Mouse (Mus musculus): Measurements from ENCODE around the gene Parp11. TPM values are rescaled to one million over a fixed set of nuclear protein-coding genes. Genes with fewer than 3 reads are reported as not detected.

Parp11 gene
- polyA plus RNA-seq (2014; fragmentation: Nextera tagmentation; extraction: Ambion mirVana) = 59.7 and 61.1 TPM in 2 replicates

- Histone ChIP-seq H3K27me3 (ENCODE audit: control insufficient read depth, insufficient read depth, low read length) (no peaks in the 10 kb centered on the region), H3K9ac (ENCODE audit: low read depth, low read length) (no peak within 1 kb of the TSS), H3K4me3 (ENCODE audit: low read depth, low read length) (no peak within 1 kb of the TSS), H3K27ac (ENCODE audit: low read depth, low read length) (no peak within 1 kb of the TSS), H3K9me3 (ENCODE audit: control insufficient read depth, low read length) (no peaks in the 10 kb centered on the region), H3K4me1 (replicated peaks; ENCODE audit: control insufficient read depth, insufficient read depth, low read length) (peaks cover 4% of the 10 kb centered on the region), H3K4me2 (replicated peaks; ENCODE audit: low read depth, low read length) (no peak within 1 kb of the TSS), H3K36me3 (ENCODE audit: control insufficient read depth, insufficient read depth, low read length) (no peaks in the 10 kb centered on the region)
- ATAC-seq (ENCODE audit: low FRiP score) (no peak), DNase-seq (ENCODE audit: low spot score) (peak; percentile 82)
- WGBS = 21% methylated on average over 8 of the region's 8 CpGs
These were observed at the start of gene Parp11 for GRCm38 (mm10) chr6:127446436-127446890. Gene Parp11, plus strand, starts transcription at chr6:127446840.

- Histone ChIP-seq H3K27me3 (ENCODE audit: control insufficient read depth, insufficient read depth, low read length) (no peaks in the 10 kb centered on the region), H3K36me3 (ENCODE audit: control insufficient read depth, insufficient read depth, low read length) (no peaks in the 10 kb centered on the region), H3K9me3 (ENCODE audit: control insufficient read depth, low read length) (no peaks in the 10 kb centered on the region), H3K4me2 (replicated peaks; ENCODE audit: low read depth, low read length) (no peak overlapping the region), H3K4me1 (replicated peaks; ENCODE audit: control insufficient read depth, insufficient read depth, low read length) (peaks cover 10% of the 10 kb centered on the region), H3K4me3 (ENCODE audit: low read depth, low read length) (no peak overlapping the region), H3K9ac (ENCODE audit: low read depth, low read length) (no peak overlapping the region), H3K27ac (ENCODE audit: low read depth, low read length) (no peak overlapping the region)
- 46% methylated on average over 2 of the region's 2 CpGs for WGBS
- no peak for DNase-seq (ENCODE audit: low spot score)
- no peak for ATAC-seq (ENCODE audit: low FRiP score)
These were observed 48.6 kb upstream of the Parp11 start for GRCm38 (mm10) chr6:127398073-127398472.

GRCm38 (mm10) chr6:127401419-127401818 is 45.2 kb upstream of the Parp11 start:
- no peaks in the 10 kb centered on the region for H3K9me3 ChIP-seq (ENCODE audit: control insufficient read depth, low read length)
- no peaks in the 10 kb centered on the region for H3K36me3 ChIP-seq (ENCODE audit: control insufficient read depth, insufficient read depth, low read length)
- DNase-seq (ENCODE audit: low spot score) = no peak
- H3K4me3 ChIP-seq (ENCODE audit: low read depth, low read length) = no peak overlapping the region
- no peak for ATAC-seq (ENCODE audit: low FRiP score)
- no peaks in the 10 kb centered on the region for H3K27me3 ChIP-seq (ENCODE audit: control insufficient read depth, insufficient read depth, low read length)
- no peak overlapping the region for H3K4me2 ChIP-seq (replicated peaks; ENCODE audit: low read depth, low read length)
- no peak overlapping the region for H3K27ac ChIP-seq (ENCODE audit: low read depth, low read length)
- peaks cover 7% of the 10 kb centered on the region; the same call in 1 of the 2 replicates for H3K4me1 ChIP-seq (replicated peaks; ENCODE audit: control insufficient read depth, insufficient read depth, low read length)
- WGBS = 77% methylated on average over 3 of the region's 3 CpGs
- no peak overlapping the region for H3K9ac ChIP-seq (ENCODE audit: low read depth, low read length)

GRCm38 (mm10) chr6:127404070-127404810 is 42.4 kb upstream of the Parp11 start:
- Histone ChIP-seq H3K4me1 (replicated peaks; ENCODE audit: control insufficient read depth, insufficient read depth, low read length) (peaks cover 9% of the 10 kb centered on the region; the same call in 1 of the 2 replicates), H3K9ac (ENCODE audit: low read depth, low read length) (no peak overlapping the region), H3K4me3 (ENCODE audit: low read depth, low read length) (no peak overlapping the region), H3K27ac (ENCODE audit: low read depth, low read length) (no peak overlapping the region), H3K9me3 (ENCODE audit: control insufficient read depth, low read length) (no peaks in the 10 kb centered on the region), H3K27me3 (ENCODE audit: control insufficient read depth, insufficient read depth, low read length) (no peaks in the 10 kb centered on the region), H3K36me3 (ENCODE audit: control insufficient read depth, insufficient read depth, low read length) (no peaks in the 10 kb centered on the region), H3K4me2 (replicated peaks; ENCODE audit: low read depth, low read length) (no peak overlapping the region)
- 45% methylated on average over 12 of the region's 13 CpGs for WGBS
- DNase-seq (ENCODE audit: low spot score) (no peak), ATAC-seq (ENCODE audit: low FRiP score) (peak; percentile 57)

GRCm38 (mm10) chr6:127405682-127406081 is 41.0 kb upstream of the Parp11 start:
- WGBS = 22% methylated on average over 7 of the region's 7 CpGs
- peak overlapping the region; percentile 1 for H3K27ac ChIP-seq (ENCODE audit: low read depth, low read length)
- no peak overlapping the region for H3K9ac ChIP-seq (ENCODE audit: low read depth, low read length)
- H3K4me1 ChIP-seq (replicated peaks; ENCODE audit: control insufficient read depth, insufficient read depth, low read length) = peaks cover 9% of the 10 kb centered on the region; the same call in 1 of the 2 replicates
- no peak overlapping the region for H3K4me3 ChIP-seq (ENCODE audit: low read depth, low read length)
- no peaks in the 10 kb centered on the region for H3K27me3 ChIP-seq (ENCODE audit: control insufficient read depth, insufficient read depth, low read length)
- H3K4me2 ChIP-seq (replicated peaks; ENCODE audit: low read depth, low read length) = no peak overlapping the region
- ATAC-seq (ENCODE audit: low FRiP score) = peak; percentile 75
- peak; percentile 56 for DNase-seq (ENCODE audit: low spot score)
- no peaks in the 10 kb centered on the region for H3K9me3 ChIP-seq (ENCODE audit: control insufficient read depth, low read length)
- no peaks in the 10 kb centered on the region for H3K36me3 ChIP-seq (ENCODE audit: control insufficient read depth, insufficient read depth, low read length)

- no peak overlapping the region for H3K4me3 ChIP-seq (ENCODE audit: low read depth, low read length)
- DNase-seq (ENCODE audit: low spot score) (no peak), ATAC-seq (ENCODE audit: low FRiP score) (no peak)
- no peak overlapping the region for H3K4me2 ChIP-seq (replicated peaks; ENCODE audit: low read depth, low read length)
- peaks cover 9% of the 10 kb centered on the region; the same call in 1 of the 2 replicates for H3K4me1 ChIP-seq (replicated peaks; ENCODE audit: control insufficient read depth, insufficient read depth, low read length)
- H3K27ac ChIP-seq (ENCODE audit: low read depth, low read length) = no peak overlapping the region
- no peaks in the 10 kb centered on the region for H3K36me3 ChIP-seq (ENCODE audit: control insufficient read depth, insufficient read depth, low read length)
- H3K9ac ChIP-seq (ENCODE audit: low read depth, low read length) = no peak overlapping the region
- H3K27me3 ChIP-seq (ENCODE audit: control insufficient read depth, insufficient read depth, low read length) = no peaks in the 10 kb centered on the region
- no peaks in the 10 kb centered on the region for H3K9me3 ChIP-seq (ENCODE audit: control insufficient read depth, low read length)
- WGBS = 40% methylated on average over 4 of the region's 4 CpGs
These were observed 38.9 kb upstream of the Parp11 start for GRCm38 (mm10) chr6:127407742-127408141.

- DNase-seq (ENCODE audit: low spot score) (peak; percentile 37), ATAC-seq (ENCODE audit: low FRiP score) (peak; percentile 92)
- Histone ChIP-seq H3K27me3 (ENCODE audit: control insufficient read depth, insufficient read depth, low read length) (no peaks in the 10 kb centered on the region), H3K4me1 (replicated peaks; ENCODE audit: control insufficient read depth, insufficient read depth, low read length) (no peaks in the 10 kb centered on the region), H3K27ac (ENCODE audit: low read depth, low read length) (peak overlapping the region; percentile 42), H3K9ac (ENCODE audit: low read depth, low read length) (no peak overlapping the region), H3K4me3 (ENCODE audit: low read depth, low read length) (no peak overlapping the region), H3K36me3 (ENCODE audit: control insufficient read depth, insufficient read depth, low read length) (no peaks in the 10 kb centered on the region), H3K4me2 (replicated peaks; ENCODE audit: low read depth, low read length) (no peak overlapping the region), H3K9me3 (ENCODE audit: control insufficient read depth, low read length) (no peaks in the 10 kb centered on the region)
- 32% methylated on average over 12 of the region's 12 CpGs for WGBS
These were observed 29.0 kb upstream of the Parp11 start for GRCm38 (mm10) chr6:127417525-127418184.

GRCm38 (mm10) chr6:127418322-127418721 is 28.3 kb upstream of the Parp11 start:
- Histone ChIP-seq H3K27me3 (ENCODE audit: control insufficient read depth, insufficient read depth, low read length) (no peaks in the 10 kb centered on the region), H3K9me3 (ENCODE audit: control insufficient read depth, low read length) (no peaks in the 10 kb centered on the region), H3K4me1 (replicated peaks; ENCODE audit: control insufficient read depth, insufficient read depth, low read length) (no peaks in the 10 kb centered on the region), H3K27ac (ENCODE audit: low read depth, low read length) (peak overlapping the region; percentile 42; the same call in 1 of the 2 replicates), H3K9ac (ENCODE audit: low read depth, low read length) (no peak overlapping the region), H3K4me3 (ENCODE audit: low read depth, low read length) (no peak overlapping the region), H3K4me2 (replicated peaks; ENCODE audit: low read depth, low read length) (no peak overlapping the region), H3K36me3 (ENCODE audit: control insufficient read depth, insufficient read depth, low read length) (no peaks in the 10 kb centered on the region)
- DNase-seq (ENCODE audit: low spot score) = peak; percentile 4
- WGBS = 65% methylated on average over 2 of the region's 2 CpGs
- no peak for ATAC-seq (ENCODE audit: low FRiP score)
